Mouse (Mus musculus) kidney, postnatal 0 days (tissue): ENCODE results near the gene Irs3. TPM values are rescaled to one million over a fixed set of nuclear protein-coding genes. Genes with fewer than 3 reads are reported as not detected.

Experiments
- ATAC-seq: fragments of 200-750 bp; cut with Nextera tagmentation; replicated peaks from 2 replicates; pipeline ENCODE4 v1.8.0; 2017; ENCODE audit warnings: low read depth, moderate number of reproducible peaks, moderate TSS enrichment, moderate library complexity; ENCODE audit not compliant: low FRiP score
- DNase-seq: peaks from one replicate; pipeline ENCODE4 v3.0.0-alpha.2; 2016; ENCODE audit warnings: low spot score
- H3K27ac ChIP-seq: fragments of 300-500 bp; sonication (generic); 2 replicates; pipeline ENCODE4 v1.5.1; 2014; ENCODE audit warnings: mild to moderate bottlenecking
- H3K27me3 ChIP-seq: fragments of 300-500 bp; sonication (generic); 2 replicates; pipeline ENCODE4 v1.6.1; 2014; ENCODE audit warnings: low read length, mixed read lengths; ENCODE audit not compliant: insufficient read depth
- H3K36me3 ChIP-seq: fragments of 300-500 bp; sonication (generic); 2 replicates; pipeline ENCODE4 v1.6.1; 2014; ENCODE audit warnings: low read length, mixed read lengths; ENCODE audit not compliant: insufficient read depth
- H3K4me1 ChIP-seq: fragments of 300-500 bp; sonication (generic); replicated peaks from 2 replicates; pipeline ENCODE4 v1.6.1; 2014; ENCODE audit warnings: antibody characterized with exemption, low read length, mixed read lengths; ENCODE audit not compliant: insufficient read depth
- H3K4me2 ChIP-seq: fragments of 300-500 bp; sonication (generic); 2 replicates; pipeline ENCODE4 v1.6.1; 2014; ENCODE audit warnings: mild to moderate bottlenecking, low read length, moderate library complexity, mixed read lengths
- H3K4me3 ChIP-seq: fragments of 300-500 bp; sonication (generic); replicated peaks from 2 replicates; pipeline ENCODE4 v1.5.1; 2014; ENCODE audit warnings: low read depth, low read length
- H3K9ac ChIP-seq: fragments of 300-500 bp; sonication (generic); 2 replicates; pipeline ENCODE4 v1.6.1; 2014; ENCODE audit warnings: low read depth, low read length
- H3K9me3 ChIP-seq: fragments of 300-500 bp; sonication (generic); replicated peaks from 2 replicates; pipeline ENCODE4 v1.6.1; 2016; ENCODE audit warnings: low read length, inconsistent platforms, mixed read lengths
- CTCF ChIP-seq: IDR thresholded peaks from 2 replicates; pipeline ENCODE4 v1.5.1; 2016; ENCODE audit warnings: antibody characterized with exemption, low read depth, mild to moderate bottlenecking, moderate library complexity
- WGBS: fragments of 180-500 bp; shearing (Covaris S2); extraction: QIAGEN DNeasy Blood & Tissue Kit; methylation state at CpG from one replicate; pipeline ENCODE4 v1.1.7; 2014; 5-methylcytosine and 5-hydroxymethylcytosine counted together
- polyA plus RNA-seq: library from polyadenylated mRNA; unstranded; fragments of >200 nt; fragmentation: Nextera tagmentation; extraction: Ambion mirVana; gene quantifications from 2 replicates; pipeline ENCODE4 v1.2.1, GENCODE M21; 2015

Gene Irs3
- polyA plus RNA-seq, 1 experiment from 2014 or later = 1.3 TPM

- Histone ChIP-seq H3K4me1 (peaks cover 23% of the 10 kb centered on the region), H3K27ac (no peak overlapping the region), H3K27me3 (no peaks in the 10 kb centered on the region), H3K9ac (no peak overlapping the region), H3K4me3 (no peak overlapping the region), H3K9me3 (no peaks in the 10 kb centered on the region), H3K36me3 (no peaks in the 10 kb centered on the region), H3K4me2 (peak overlapping the region; percentile 46; the same call in 1 of the 2 replicates)
- 62% methylated on average over 3 of the region's 3 CpGs for WGBS
- no peak for DNase-seq
- no peak for TF ChIP-seq CTCF
- no peak for ATAC-seq
Measured at GRCm38 (mm10) chr5:137609292-137609691, 36.2 kb downstream of the Irs3 start.

GRCm38 (mm10) chr5:137608654-137609190 lies 36.8 kb downstream of the Irs3 start:
- 0 out of 2 replicates have a peak overlapping the region, but pooled peaks have one; percentile 7 for H3K4me3 ChIP-seq
- TF ChIP-seq CTCF = peak; percentile 17; the same call in 1 of the 2 replicates
- H3K9me3 ChIP-seq = no peaks in the 10 kb centered on the region
- no peaks in the 10 kb centered on the region for H3K27me3 ChIP-seq
- no peaks in the 10 kb centered on the region for H3K36me3 ChIP-seq
- DNase-seq (no peak), ATAC-seq (no peak)
- no peak overlapping the region for H3K27ac ChIP-seq
- WGBS = 18% methylated on average over 23 of the region's 23 CpGs
- H3K4me2 ChIP-seq = peak overlapping the region; percentile 46
- 0 out of 2 replicates have a peak overlapping the region, but pooled peaks have one; percentile 40 for H3K9ac ChIP-seq
- H3K4me1 ChIP-seq = peaks cover 22% of the 10 kb centered on the region

- DNase-seq (no peak), ATAC-seq (no peak)
- H3K4me3 ChIP-seq = 0 out of 2 replicates have a peak overlapping the region, but pooled peaks have one; percentile 7
- H3K4me1 ChIP-seq = peaks cover 21% of the 10 kb centered on the region
- no peaks in the 10 kb centered on the region for H3K27me3 ChIP-seq
- 22% methylated on average over 26 of the region's 26 CpGs for WGBS
- H3K9ac ChIP-seq = 0 out of 2 replicates have a peak overlapping the region, but pooled peaks have one; percentile 40
- H3K9me3 ChIP-seq = no peaks in the 10 kb centered on the region
- no peaks in the 10 kb centered on the region for H3K36me3 ChIP-seq
- H3K27ac ChIP-seq = no peak overlapping the region
- no peak for TF ChIP-seq CTCF
- peak overlapping the region; percentile 46 for H3K4me2 ChIP-seq
Measured at GRCm38 (mm10) chr5:137607860-137608653, 37.5 kb downstream of the Irs3 start.

GRCm38 (mm10) chr5:137601365-137601729 lies 44.2 kb downstream of the Irs3 start:
- Histone ChIP-seq H3K4me3 (peak overlapping the region; percentile 72), H3K9ac (peak overlapping the region; percentile 57), H3K36me3 (no peaks in the 10 kb centered on the region), H3K9me3 (no peaks in the 10 kb centered on the region), H3K27me3 (no peaks in the 10 kb centered on the region), H3K27ac (peak overlapping the region; percentile 83; the same call in 1 of the 2 replicates), H3K4me1 (peaks cover 10% of the 10 kb centered on the region), H3K4me2 (peak overlapping the region; percentile 65)
- under 1% methylated on average over 22 of the region's 22 CpGs for WGBS
- DNase-seq (no peak), ATAC-seq (no peak)
- TF ChIP-seq CTCF = no peak

GRCm38 (mm10) chr5:137600619-137601364 lies 44.7 kb downstream of the Irs3 start, which contains the start of gene Mospd3:
Gene Mospd3 (minus strand): TSS chr5:137601058.
- DNase-seq = peak; percentile 100
- H3K27me3 ChIP-seq = no peaks in the 10 kb centered on the region
- peak; percentile 93 for ATAC-seq
- H3K27ac ChIP-seq = peak within 1 kb of the TSS; percentile 83
- WGBS = under 1% methylated on average over 41 of the region's 41 CpGs
- H3K4me1 ChIP-seq = peaks cover 10% of the 10 kb centered on the region
- no peaks in the 10 kb centered on the region for H3K9me3 ChIP-seq
- TF ChIP-seq CTCF = no peak; the same call in 1 of the 2 replicates
- H3K9ac ChIP-seq = peak within 1 kb of the TSS; percentile 78
- H3K36me3 ChIP-seq = no peaks in the 10 kb centered on the region
- peak within 1 kb of the TSS; percentile 72 for H3K4me3 ChIP-seq
- peak within 1 kb of the TSS; percentile 97 for H3K4me2 ChIP-seq

- peak overlapping the region; percentile 72 for H3K4me3 ChIP-seq
- ATAC-seq (peak; percentile 2; the same call in 1 of the 2 replicates), DNase-seq (no peak)
- H3K4me1 ChIP-seq = peaks cover 10% of the 10 kb centered on the region
- under 1% methylated on average over 19 of the region's 19 CpGs for WGBS
- peak overlapping the region; percentile 97 for H3K4me2 ChIP-seq
- TF ChIP-seq CTCF = no peak
- no peaks in the 10 kb centered on the region for H3K36me3 ChIP-seq
- H3K9me3 ChIP-seq = no peaks in the 10 kb centered on the region
- H3K27me3 ChIP-seq = no peaks in the 10 kb centered on the region
- peak overlapping the region; percentile 78 for H3K9ac ChIP-seq
- H3K27ac ChIP-seq = peak overlapping the region; percentile 83
Measured at GRCm38 (mm10) chr5:137600281-137600618, 45.3 kb downstream of the Irs3 start.
